Mouse (Mus musculus) stomach, embryonic 16.5 days (tissue): Measurements from ENCODE around the gene Camsap2. TPM values are rescaled to one million over a fixed set of nuclear protein-coding genes. Genes with fewer than 3 reads are reported as not detected.

Experiments used
- ATAC-seq: fragments of 200-750 bp; cut with Nextera tagmentation; 2 replicates; pipeline ENCODE4 v1.8.0; 2017; ENCODE audit warnings: moderate number of reproducible peaks, moderate TSS enrichment; ENCODE audit not compliant: insufficient read depth, low FRiP score
- H3K27ac ChIP-seq: fragments of 300-500 bp; sonication (generic); 2 replicates; pipeline ENCODE4 v1.5.1; 2014; ENCODE audit warnings: low read length
- H3K27me3 ChIP-seq: fragments of 300-500 bp; sonication (generic); 2 replicates; pipeline ENCODE4 v1.6.1; 2014; ENCODE audit warnings: low read length, control low read depth, mixed read lengths; ENCODE audit not compliant: control insufficient read depth, insufficient read depth
- H3K36me3 ChIP-seq: fragments of 300-500 bp; sonication (generic); 2 replicates; pipeline ENCODE4 v1.6.1; 2014; ENCODE audit warnings: low read length; ENCODE audit not compliant: control insufficient read depth, insufficient read depth
- H3K4me1 ChIP-seq: fragments of 300-500 bp; sonication (generic); 2 replicates; pipeline ENCODE4 v1.6.1; 2014; ENCODE audit warnings: low read length, control low read depth, mixed read lengths; ENCODE audit not compliant: control insufficient read depth, insufficient read depth
- H3K4me2 ChIP-seq: fragments of 300-500 bp; sonication (generic); 2 replicates; pipeline ENCODE4 v1.6.1; 2014; ENCODE audit warnings: low read depth, low read length, mixed read lengths
- H3K4me3 ChIP-seq: fragments of 300-500 bp; sonication (generic); replicated peaks from 2 replicates; pipeline ENCODE4 v1.5.1; 2014; ENCODE audit warnings: mild to moderate bottlenecking, low read length
- H3K9ac ChIP-seq: fragments of 300-500 bp; sonication (generic); 2 replicates; pipeline ENCODE4 v1.6.1; 2014; ENCODE audit warnings: low read length
- H3K9me3 ChIP-seq: fragments of 300-500 bp; sonication (generic); replicated peaks from 2 replicates; pipeline ENCODE4 v1.6.1; 2016; ENCODE audit warnings: low read length, control low read depth; ENCODE audit not compliant: control insufficient read depth
- WGBS: fragments of 180-500 bp; shearing (Covaris S2); extraction: QIAGEN DNeasy Blood & Tissue Kit; methylation state at CpG from one replicate; pipeline ENCODE4 v1.1.7; 2014; 5-methylcytosine and 5-hydroxymethylcytosine counted together
- polyA plus RNA-seq: library from polyadenylated mRNA; unstranded; fragments of >200 nt; fragmentation: Nextera tagmentation; extraction: Ambion mirVana; gene quantifications from 2 replicates; pipeline ENCODE4 v1.2.1, GENCODE M21; 2015

Gene Camsap2
- polyA plus RNA-seq, 1 experiment from 2014 or later, result 9.3 TPM

GRCm38 (mm10) chr1:136348137-136348536 is 2.2 kb upstream of the Camsap2 start:
- H3K36me3 ChIP-seq, result no peaks in the 10 kb centered on the region
- no peak overlapping the region for H3K4me3 ChIP-seq
- H3K9me3 ChIP-seq, result no peaks in the 10 kb centered on the region
- H3K4me2 ChIP-seq, result no peak overlapping the region
- H3K9ac ChIP-seq, result no peak overlapping the region
- peaks cover 21% of the 10 kb centered on the region for H3K4me1 ChIP-seq
- no peak overlapping the region for H3K27ac ChIP-seq
- H3K27me3 ChIP-seq, result no peaks in the 10 kb centered on the region
- ATAC-seq, result no peak
- WGBS, result 76% methylated on average over 5 of the region's 5 CpGs

- WGBS, result 66% methylated on average over 4 of the region's 4 CpGs
- no peak overlapping the region for H3K4me3 ChIP-seq
- peaks cover 21% of the 10 kb centered on the region for H3K4me1 ChIP-seq
- no peaks in the 10 kb centered on the region for H3K27me3 ChIP-seq
- H3K4me2 ChIP-seq, result no peak overlapping the region
- ATAC-seq, result no peak
- no peaks in the 10 kb centered on the region for H3K9me3 ChIP-seq
- no peak overlapping the region for H3K27ac ChIP-seq
- H3K36me3 ChIP-seq, result no peaks in the 10 kb centered on the region
- H3K9ac ChIP-seq, result no peak overlapping the region
Measured at GRCm38 (mm10) chr1:136347140-136347539, 1.2 kb upstream of the Camsap2 start.

- Histone ChIP-seq H3K4me1 (peaks cover 21% of the 10 kb centered on the region), H3K9me3 (no peaks in the 10 kb centered on the region), H3K9ac (peak overlapping the region; percentile 95), H3K27ac (peak overlapping the region; percentile 97), H3K27me3 (no peaks in the 10 kb centered on the region), H3K4me3 (peak overlapping the region; percentile 92), H3K4me2 (peak overlapping the region; percentile 91), H3K36me3 (no peaks in the 10 kb centered on the region)
- 3% methylated on average over 12 of the region's 12 CpGs for WGBS
- peak; percentile 6; the same call in 1 of the 2 replicates for ATAC-seq
Measured at GRCm38 (mm10) chr1:136346373-136347035, 600 bp upstream of the Camsap2 start.

GRCm38 (mm10) chr1:136344768-136345453 is 993 bp downstream of the Camsap2 start:
- ATAC-seq, result no peak
- H3K27ac ChIP-seq, result peak overlapping the region; percentile 97

GRCm38 (mm10) chr1:136344281-136344680 is 1.6 kb downstream of the Camsap2 start:
- ATAC-seq, result no peak
- peak overlapping the region; percentile 91 for H3K4me2 ChIP-seq
- no peaks in the 10 kb centered on the region for H3K9me3 ChIP-seq
- 0 out of 2 replicates have a peak overlapping the region, but pooled peaks have one; percentile 42 for H3K27ac ChIP-seq
- H3K36me3 ChIP-seq, result no peaks in the 10 kb centered on the region
- peaks cover 15% of the 10 kb centered on the region for H3K4me1 ChIP-seq
- WGBS, result 5% methylated on average over 1 of the region's 1 CpGs
- H3K9ac ChIP-seq, result peak overlapping the region; percentile 95
- H3K4me3 ChIP-seq, result peak overlapping the region; percentile 92
- no peaks in the 10 kb centered on the region for H3K27me3 ChIP-seq

More at GRCm38 (mm10) chr1:136344768-136345453, 993 bp downstream of the Camsap2 start:
- peak overlapping the region; percentile 91 for H3K4me2 ChIP-seq
- H3K4me1 ChIP-seq, result peaks cover 15% of the 10 kb centered on the region
- peak overlapping the region; percentile 92 for H3K4me3 ChIP-seq
- H3K9ac ChIP-seq, result peak overlapping the region; percentile 95
- no peaks in the 10 kb centered on the region for H3K36me3 ChIP-seq
- H3K9me3 ChIP-seq, result no peaks in the 10 kb centered on the region
- H3K27me3 ChIP-seq, result no peaks in the 10 kb centered on the region
- WGBS, result under 1% methylated on average over 22 of the region's 22 CpGs

GRCm38 (mm10) chr1:136343727-136344126 is 2.2 kb downstream of the Camsap2 start:
- H3K4me3 ChIP-seq, result peak overlapping the region; percentile 35
- peak overlapping the region; percentile 91 for H3K4me2 ChIP-seq
- no peak for ATAC-seq
- H3K27ac ChIP-seq, result no peak overlapping the region
- H3K9ac ChIP-seq, result peak overlapping the region; percentile 6
- H3K27me3 ChIP-seq, result no peaks in the 10 kb centered on the region
- H3K4me1 ChIP-seq, result peaks cover 15% of the 10 kb centered on the region
- H3K36me3 ChIP-seq, result no peaks in the 10 kb centered on the region
- WGBS, result 26% methylated on average over 7 of the region's 7 CpGs
- H3K9me3 ChIP-seq, result no peaks in the 10 kb centered on the region

GRCm38 (mm10) chr1:136340541-136340940 is 5.4 kb downstream of the Camsap2 start:
- H3K9ac ChIP-seq, result no peak overlapping the region
- no peak overlapping the region for H3K27ac ChIP-seq
- no peak overlapping the region for H3K4me3 ChIP-seq
- H3K36me3 ChIP-seq, result no peaks in the 10 kb centered on the region
- H3K9me3 ChIP-seq, result no peaks in the 10 kb centered on the region
- WGBS, result 94% methylated on average over 3 of the region's 3 CpGs
- no peak overlapping the region for H3K4me2 ChIP-seq
- H3K27me3 ChIP-seq, result no peaks in the 10 kb centered on the region
- no peak for ATAC-seq
- peaks cover 8% of the 10 kb centered on the region for H3K4me1 ChIP-seq

GRCm38 (mm10) chr1:136334743-136335142 is 11.2 kb downstream of the Camsap2 start:
- Histone ChIP-seq H3K36me3 (no peaks in the 10 kb centered on the region), H3K9me3 (no peaks in the 10 kb centered on the region), H3K9ac (no peak overlapping the region), H3K27ac (no peak overlapping the region), H3K4me3 (no peak overlapping the region), H3K4me2 (no peak overlapping the region), H3K27me3 (no peaks in the 10 kb centered on the region), H3K4me1 (no peaks in the 10 kb centered on the region)
- 86% methylated on average over 10 of the region's 10 CpGs for WGBS
- no peak for ATAC-seq

GRCm38 (mm10) chr1:136333512-136333911 is 12.4 kb downstream of the Camsap2 start:
- H3K4me2 ChIP-seq, result no peak overlapping the region
- 89% methylated on average over 3 of the region's 3 CpGs for WGBS
- H3K4me1 ChIP-seq, result no peaks in the 10 kb centered on the region
- H3K9me3 ChIP-seq, result no peaks in the 10 kb centered on the region
- no peaks in the 10 kb centered on the region for H3K27me3 ChIP-seq
- no peaks in the 10 kb centered on the region; the same call in 1 of the 2 replicates for H3K36me3 ChIP-seq
- no peak overlapping the region for H3K4me3 ChIP-seq
- H3K27ac ChIP-seq, result no peak overlapping the region
- ATAC-seq, result no peak
- H3K9ac ChIP-seq, result no peak overlapping the region
